Mouse (Mus musculus): Measurements from ENCODE around the gene H2al1a. TPM values are rescaled to one million over a fixed set of nuclear protein-coding genes. Genes with fewer than 3 reads are reported as not detected.

H2al1a gene
- polyA plus RNA-seq, 1 experiment from 2014 or later: not detected

Other genes with a start within 250 kb of the H2al1a start
- gene H2al1b, start 3.2 kb downstream of the H2al1a start, polyA plus RNA-seq (2016; fragmentation: Nextera tagmentation; extraction: Ambion mirVana): not detected in 2 replicates
- gene H2al1c, start 6.4 kb downstream of the H2al1a start, polyA plus RNA-seq (2016; fragmentation: Nextera tagmentation; extraction: Ambion mirVana): not detected in 2 replicates
- gene H2al1d, start 9.6 kb downstream of the H2al1a start, polyA plus RNA-seq (2016; fragmentation: Nextera tagmentation; extraction: Ambion mirVana): not detected in 2 replicates
- not detected in 2 replicates for gene H2al1e, start 12.7 kb downstream of the H2al1a start, polyA plus RNA-seq (2016; fragmentation: Nextera tagmentation; extraction: Ambion mirVana)
- gene H2al1f, start 15.9 kb downstream of the H2al1a start, polyA plus RNA-seq (2016; fragmentation: Nextera tagmentation; extraction: Ambion mirVana): not detected in 2 replicates
- gene H2al1g, start 19.0 kb downstream of the H2al1a start, polyA plus RNA-seq (2016; fragmentation: Nextera tagmentation; extraction: Ambion mirVana): not detected in 2 replicates
- not detected in 2 replicates for gene H2al1h, start 22.2 kb downstream of the H2al1a start, polyA plus RNA-seq (2016; fragmentation: Nextera tagmentation; extraction: Ambion mirVana)
- not detected in 2 replicates for gene H2al1i, start 25.4 kb downstream of the H2al1a start, polyA plus RNA-seq (2016; fragmentation: Nextera tagmentation; extraction: Ambion mirVana)
- not detected in 2 replicates for gene H2al1j, start 28.6 kb downstream of the H2al1a start, polyA plus RNA-seq (2016; fragmentation: Nextera tagmentation; extraction: Ambion mirVana)